Mouse (Mus musculus) adrenal gland, postnatal 25 days (tissue): ENCODE data around the gene Inafm1. TPM values are rescaled to one million over a fixed set of nuclear protein-coding genes. Genes with fewer than 3 reads are reported as not detected.
"Not testable (repeated sequence)": the region's sequence is repeated elsewhere in the genome, so short reads cannot be mapped to it uniquely, and the experiment has no call there.

Experiments
- DNase-seq: peaks from one replicate; pipeline ENCODE4 v3.0.0; 2021; ENCODE audit warnings: mixed read lengths
- long read RNA-seq: library from polyadenylated mRNA; stranded (forward); transcript quantifications from one replicate; pipeline ENCODE4 v2.0.0, GENCODE M21; 2021
- total RNA-seq: library from RNA; stranded (reverse); gene quantifications from 2 replicates; pipeline ENCODE4 v1.2.3, GENCODE M21; 2021

Gene Inafm1
- total RNA-seq: 15.6 and 26.0 TPM in 2 replicates
- long read RNA-seq, transcript Inafm1-201 (1 exons, 1,605 nt): major isoform, 29 of 29 reads
- long read RNA-seq, partial matches to known transcripts: 0 of 29 reads
- long read RNA-seq, other reads (novel, unspliced or antisense): 0 of 29 reads

- peak; percentile 87 for DNase-seq
Observed at GRCm38 (mm10) chr7:16273081-16273765, at the start of gene Inafm1. Gene Inafm1 (minus strand): TSS chr7:16273617.

- no peak for DNase-seq
Observed at GRCm38 (mm10) chr7:16320479-16320878, 47.1 kb upstream of the Inafm1 start.

GRCm38 (mm10) chr7:16319216-16319615, 45.8 kb upstream of the Inafm1 start:
- no peak for DNase-seq

GRCm38 (mm10) chr7:16317094-16317493, 43.7 kb upstream of the Inafm1 start:
- DNase-seq: no peak

- DNase-seq: no peak
Observed at GRCm38 (mm10) chr7:16315222-16315759, 41.9 kb upstream of the Inafm1 start.

- no peak for DNase-seq
Observed at GRCm38 (mm10) chr7:16314221-16314775, 40.9 kb upstream of the Inafm1 start.

- peak; percentile 90 for DNase-seq
Observed at GRCm38 (mm10) chr7:16313481-16314220, 40.2 kb upstream of the Inafm1 start.

- peak; percentile 60 for DNase-seq
Observed at GRCm38 (mm10) chr7:16312672-16313311, 39.4 kb upstream of the Inafm1 start.

GRCm38 (mm10) chr7:16312011-16312671, 38.7 kb upstream of the Inafm1 start:
- DNase-seq: peak; percentile 26

GRCm38 (mm10) chr7:16311453-16312004, 38.1 kb upstream of the Inafm1 start:
- DNase-seq: no peak

- peak; percentile 26 for DNase-seq
Observed at GRCm38 (mm10) chr7:16310521-16311452, 37.4 kb upstream of the Inafm1 start.

- DNase-seq: peak; percentile 87
Observed at GRCm38 (mm10) chr7:16310020-16310520, 36.7 kb upstream of the Inafm1 start.

GRCm38 (mm10) chr7:16309318-16310019, 36.1 kb upstream of the Inafm1 start:
- peak; percentile 95 for DNase-seq

- no peak for DNase-seq
Observed at GRCm38 (mm10) chr7:16308555-16309317, 35.3 kb upstream of the Inafm1 start.

GRCm38 (mm10) chr7:16308093-16308492, 34.7 kb upstream of the Inafm1 start, which contains the start of gene Bbc3:
Gene Bbc3 (plus strand): TSS chr7:16308393.
- DNase-seq: not testable (repeated sequence)

- not testable (repeated sequence) for DNase-seq
Observed at GRCm38 (mm10) chr7:16307141-16307540, 33.7 kb upstream of the Inafm1 start.

- DNase-seq: peak; percentile 97
Observed at GRCm38 (mm10) chr7:16299419-16300035, 26.1 kb upstream of the Inafm1 start.

- no peak for DNase-seq
Observed at GRCm38 (mm10) chr7:16298927-16299326, 25.5 kb upstream of the Inafm1 start.
